Mouse (Mus musculus): Measurements from ENCODE around the gene Klhl8. TPM values are rescaled to one million over a fixed set of nuclear protein-coding genes. Genes with fewer than 3 reads are reported as not detected.

The Klhl8 gene
- total RNA-seq, 1 experiment: 12.0 TPM

- DNase-seq (ENCODE audit: low read depth, low spot score): no peak
- Histone ChIP-seq H3K4me3 (ENCODE audit: insufficient read depth in 1 of 2, low read depth in 1 of 2, low read length in 2 of 2, poor library complexity in 1 of 2, severe bottlenecking in 1 of 2) (peak overlapping the region in 1 of 2 experiments; percentile 39; a peak in 2 of 4 replicates), H3K4me1 (ENCODE audit: control insufficient read depth in 2 of 2, insufficient read depth in 2 of 2, low read length in 2 of 2, poor library complexity in 1 of 2) (peaks cover 0 to 2% of the 10 kb centered on the region in 2 experiments; a peak in 2 of 4 replicates), H3K9me3 (ENCODE audit: control insufficient read depth, insufficient read depth, low read depth, low read length) (no peaks in the 10 kb centered on the region), H3K27ac (ENCODE audit: insufficient read depth, low read depth, low read length, poor library complexity, severe bottlenecking) (no peak overlapping the region), H3K9ac (ENCODE audit: insufficient read depth, low read depth, low read length, poor library complexity, severe bottlenecking) (no peak overlapping the region), H3K36me3 (ENCODE audit: control insufficient read depth, insufficient read depth, low read length, poor library complexity, severe bottlenecking) (no peaks in the 10 kb centered on the region)
- TF ChIP-seq CHD2 (IDR thresholded peaks at IDR 0.05; ENCODE audit: low read depth, low read length): no peak
- TF ChIP-seq HCFC1 (IDR thresholded peaks at IDR 0.05; ENCODE audit: borderline replicate concordance, insufficient read depth, low read length): no peak
- no peak for TF ChIP-seq ZC3H11A (IDR thresholded peaks at IDR 0.05; ENCODE audit: borderline replicate concordance, low read depth, low read length)
- no peak for TF ChIP-seq MAFK (IDR thresholded peaks at IDR 0.05; ENCODE audit: insufficient read depth, low read depth, low read length)
- TF ChIP-seq ZNF384 (IDR thresholded peaks at IDR 0.05; ENCODE audit: low read depth, low read length): no peak
- in situ Hi-C loops (cut with MboI; ENCODE audit: low sequenced_read_pairs in 2 of 2, unreplicated experiment in 2 of 2): no loop called here
Observed at GRCm38 (mm10) chr5:103916595-103917356, 5.7 kb upstream of the Klhl8 start.

GRCm38 (mm10) chr5:103914335-103915226, 3.5 kb upstream of the Klhl8 start:
- no peaks in the 10 kb centered on the region for H3K36me3 ChIP-seq (ENCODE audit: control insufficient read depth, insufficient read depth, low read length, poor library complexity, severe bottlenecking)
- H3K4me3 ChIP-seq (ENCODE audit: insufficient read depth in 1 of 2, low read depth in 1 of 2, low read length in 2 of 2, poor library complexity in 1 of 2, severe bottlenecking in 1 of 2): no peak overlapping the region
- no peak for DNase-seq (ENCODE audit: low read depth, low spot score)
- no peak for TF ChIP-seq ZNF384 (IDR thresholded peaks at IDR 0.05; ENCODE audit: low read depth, low read length)
- TF ChIP-seq ZC3H11A (IDR thresholded peaks at IDR 0.05; ENCODE audit: borderline replicate concordance, low read depth, low read length): no peak
- TF ChIP-seq MAFK (IDR thresholded peaks at IDR 0.05; ENCODE audit: insufficient read depth, low read depth, low read length): no peak
- TF ChIP-seq HCFC1 (IDR thresholded peaks at IDR 0.05; ENCODE audit: borderline replicate concordance, insufficient read depth, low read length): no peak
- TF ChIP-seq CHD2 (IDR thresholded peaks at IDR 0.05; ENCODE audit: low read depth, low read length): no peak
- in situ Hi-C loops (cut with MboI; ENCODE audit: low sequenced_read_pairs in 2 of 2, unreplicated experiment in 2 of 2): no loop called here
- H3K9ac ChIP-seq (ENCODE audit: insufficient read depth, low read depth, low read length, poor library complexity, severe bottlenecking): no peak overlapping the region
- H3K9me3 ChIP-seq (ENCODE audit: control insufficient read depth, insufficient read depth, low read depth, low read length): no peaks in the 10 kb centered on the region
- H3K4me1 ChIP-seq (ENCODE audit: control insufficient read depth in 2 of 2, insufficient read depth in 2 of 2, low read length in 2 of 2, poor library complexity in 1 of 2): peaks cover 2% of the 10 kb centered on the region in 2 experiments; a peak in 3 of 4 replicates
- H3K27ac ChIP-seq (ENCODE audit: insufficient read depth, low read depth, low read length, poor library complexity, severe bottlenecking): no peak overlapping the region

- in situ Hi-C loops (cut with MboI; ENCODE audit: low sequenced_read_pairs in 2 of 2, unreplicated experiment in 2 of 2): no loop called here
- no peak for DNase-seq (ENCODE audit: low read depth, low spot score)
- Histone ChIP-seq H3K4me1 (ENCODE audit: control insufficient read depth in 2 of 2, insufficient read depth in 2 of 2, low read length in 2 of 2, poor library complexity in 1 of 2) (peaks cover 2% of the 10 kb centered on the region in 2 experiments; a peak in 3 of 4 replicates), H3K36me3 (ENCODE audit: control insufficient read depth, insufficient read depth, low read length, poor library complexity, severe bottlenecking) (no peaks in the 10 kb centered on the region), H3K4me3 (ENCODE audit: insufficient read depth in 1 of 2, low read depth in 1 of 2, low read length in 2 of 2, poor library complexity in 1 of 2, severe bottlenecking in 1 of 2) (no peak overlapping the region), H3K27ac (ENCODE audit: insufficient read depth, low read depth, low read length, poor library complexity, severe bottlenecking) (no peak overlapping the region), H3K9ac (ENCODE audit: insufficient read depth, low read depth, low read length, poor library complexity, severe bottlenecking) (no peak overlapping the region), H3K9me3 (ENCODE audit: control insufficient read depth, insufficient read depth, low read depth, low read length) (no peaks in the 10 kb centered on the region)
- TF ChIP-seq ZC3H11A (IDR thresholded peaks at IDR 0.05; ENCODE audit: borderline replicate concordance, low read depth, low read length): no peak
- TF ChIP-seq ZNF384 (IDR thresholded peaks at IDR 0.05; ENCODE audit: low read depth, low read length): no peak
- TF ChIP-seq MAFK (IDR thresholded peaks at IDR 0.05; ENCODE audit: insufficient read depth, low read depth, low read length): no peak
- TF ChIP-seq CHD2 (IDR thresholded peaks at IDR 0.05; ENCODE audit: low read depth, low read length): no peak
- no peak for TF ChIP-seq HCFC1 (IDR thresholded peaks at IDR 0.05; ENCODE audit: borderline replicate concordance, insufficient read depth, low read length)
Observed at GRCm38 (mm10) chr5:103913150-103913549, 2.1 kb upstream of the Klhl8 start.

DNA sequence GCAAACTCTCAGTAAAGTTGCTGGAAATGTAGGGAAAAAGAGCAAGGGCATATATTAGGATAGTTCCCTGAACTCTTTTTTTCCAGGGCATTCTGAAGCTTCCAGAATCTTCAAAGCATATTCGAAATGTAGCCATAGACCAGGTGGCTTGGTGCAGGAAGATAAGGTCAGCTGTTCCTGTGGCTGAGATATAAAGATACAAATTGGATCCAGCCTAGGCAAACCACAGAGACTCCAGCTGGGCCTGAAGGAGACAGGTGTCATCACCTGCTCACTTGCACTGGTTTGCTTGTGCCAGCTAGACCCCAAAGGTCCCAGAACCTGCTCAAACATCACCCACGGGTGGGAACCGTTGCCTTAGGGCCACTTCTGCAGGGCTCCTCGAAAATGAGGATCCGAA, 496 bp upstream of the Klhl8 start:
- H3K4me1 ChIP-seq (ENCODE audit: control insufficient read depth in 2 of 2, insufficient read depth in 2 of 2, low read length in 2 of 2, poor library complexity in 1 of 2): peaks cover 2% of the 10 kb centered on the region in 2 experiments; a peak in 3 of 4 replicates
- H3K9me3 ChIP-seq (ENCODE audit: control insufficient read depth, insufficient read depth, low read depth, low read length): no peaks in the 10 kb centered on the region
- no peak for DNase-seq (ENCODE audit: low read depth, low spot score)
- no peaks in the 10 kb centered on the region for H3K36me3 ChIP-seq (ENCODE audit: control insufficient read depth, insufficient read depth, low read length, poor library complexity, severe bottlenecking)
- no peak for TF ChIP-seq HCFC1 (IDR thresholded peaks at IDR 0.05; ENCODE audit: borderline replicate concordance, insufficient read depth, low read length)
- TF ChIP-seq MAFK (IDR thresholded peaks at IDR 0.05; ENCODE audit: insufficient read depth, low read depth, low read length): no peak
- no peak for TF ChIP-seq ZC3H11A (IDR thresholded peaks at IDR 0.05; ENCODE audit: borderline replicate concordance, low read depth, low read length)
- no peak for TF ChIP-seq ZNF384 (IDR thresholded peaks at IDR 0.05; ENCODE audit: low read depth, low read length)
- no peak for TF ChIP-seq CHD2 (IDR thresholded peaks at IDR 0.05; ENCODE audit: low read depth, low read length)
- H3K4me3 ChIP-seq (ENCODE audit: insufficient read depth in 1 of 2, low read depth in 1 of 2, low read length in 2 of 2, poor library complexity in 1 of 2, severe bottlenecking in 1 of 2): peak overlapping the region in 1 of 2 experiments; percentile 58; a peak in 2 of 4 replicates
- in situ Hi-C loops (cut with MboI; ENCODE audit: low sequenced_read_pairs in 2 of 2, unreplicated experiment in 2 of 2): no loop called here
- no peak overlapping the region for H3K9ac ChIP-seq (ENCODE audit: insufficient read depth, low read depth, low read length, poor library complexity, severe bottlenecking)
- no peak overlapping the region for H3K27ac ChIP-seq (ENCODE audit: insufficient read depth, low read depth, low read length, poor library complexity, severe bottlenecking)

Data from ES-E14 (cell line).